Mouse (Mus musculus) midbrain, postnatal 0 days (tissue): ENCODE measurements at regions not wholly inside any gene's neighbourhood (a gene's known extent, or its start where the extent isn't known, plus 50 kb on each side); places are given as distances from the start of the nearest gene placed in this dataset.

ENCODE experiments used
- ATAC-seq: fragments of 200-750 bp; cut with Nextera tagmentation; 2 replicates; pipeline ENCODE4 v1.8.0; 2017; ENCODE audit warnings: moderate number of reproducible peaks, mild to moderate bottlenecking, moderate TSS enrichment, moderate library complexity; ENCODE audit not compliant: low FRiP score
- DNase-seq: peaks from one replicate; pipeline ENCODE4 v3.0.0-alpha.2; 2015; ENCODE audit warnings: low spot score
- H3K27ac ChIP-seq: fragments of 300-500 bp; sonication (generic); 2 replicates; pipeline ENCODE4 v1.5.1; 2014; ENCODE audit warnings: low read depth, mild to moderate bottlenecking, low read length, mixed read lengths
- H3K27me3 ChIP-seq: fragments of 300-500 bp; sonication (generic); 2 replicates; pipeline ENCODE4 v1.6.1; 2014; ENCODE audit warnings: low read length, control low read depth, mixed read lengths; ENCODE audit not compliant: insufficient read depth
- H3K36me3 ChIP-seq: fragments of 300-500 bp; sonication (generic); 2 replicates; pipeline ENCODE4 v1.6.1; 2014; ENCODE audit warnings: low read length, control low read depth, mixed read lengths; ENCODE audit not compliant: insufficient read depth
- H3K4me1 ChIP-seq: fragments of 300-500 bp; sonication (generic); 2 replicates; pipeline ENCODE4 v1.6.1; 2014; ENCODE audit warnings: mild to moderate bottlenecking, control low read depth, antibody characterized with exemption, low read length, mixed read lengths; ENCODE audit not compliant: insufficient read depth
- H3K4me2 ChIP-seq: fragments of 300-500 bp; sonication (generic); 2 replicates; pipeline ENCODE4 v1.6.1; 2014; ENCODE audit warnings: low read depth, mild to moderate bottlenecking, low read length, mixed read lengths; ENCODE audit not compliant: poor library complexity, severe bottlenecking
- H3K4me3 ChIP-seq: fragments of 300-500 bp; sonication (generic); 2 replicates; pipeline ENCODE4 v1.5.1; 2014; ENCODE audit warnings: low read depth, mild to moderate bottlenecking, low read length, moderate library complexity
- H3K9ac ChIP-seq: fragments of 300-500 bp; sonication (generic); replicated peaks from 2 replicates; pipeline ENCODE4 v1.6.1; 2014; ENCODE audit warnings: mild to moderate bottlenecking, low read length, moderate library complexity, mixed read lengths; ENCODE audit not compliant: poor library complexity, severe bottlenecking
- H3K9me3 ChIP-seq: fragments of 300-500 bp; sonication (generic); 2 replicates; pipeline ENCODE4 v1.6.1; 2016; ENCODE audit warnings: low read length, control low read depth
- CTCF ChIP-seq: IDR thresholded peaks from 2 replicates; pipeline ENCODE4 v1.5.1; 2016; ENCODE audit warnings: antibody characterized with exemption, mild to moderate bottlenecking
- WGBS: fragments of 180-500 bp; shearing (Covaris S2); extraction: QIAGEN DNeasy Blood & Tissue Kit; methylation state at CpG from one replicate; pipeline ENCODE4 v1.1.7; 2014; 5-methylcytosine and 5-hydroxymethylcytosine counted together

DNA sequence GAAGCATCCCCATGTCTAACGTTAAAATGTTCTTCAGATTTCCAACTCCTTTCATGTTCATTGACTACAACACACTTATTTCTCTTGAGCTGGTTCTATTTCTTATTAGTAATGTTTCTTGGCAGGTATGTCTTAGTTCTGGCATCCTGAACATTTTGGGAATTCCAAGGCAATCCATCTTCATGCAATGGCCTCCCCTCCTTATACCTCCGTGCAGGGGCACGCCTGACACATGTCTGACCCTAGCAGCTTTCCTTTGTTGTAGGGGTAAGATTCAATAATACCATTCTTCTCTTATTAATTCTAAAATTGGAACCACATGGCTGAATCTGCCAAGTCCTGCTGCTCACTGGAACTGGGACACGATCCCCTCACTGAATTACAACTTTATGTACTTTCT, 89.7 kb upstream of the Nrxn1 start:
- no peak overlapping the region for H3K4me2 ChIP-seq
- no peaks in the 10 kb centered on the region for H3K9me3 ChIP-seq
- ATAC-seq (no peak), DNase-seq (no peak)
- no peaks in the 10 kb centered on the region for H3K36me3 ChIP-seq
- no peak for TF ChIP-seq CTCF
- H3K4me1 ChIP-seq, result no peaks in the 10 kb centered on the region
- WGBS, result 94% methylated on average over 4 of the region's 4 CpGs
- H3K4me3 ChIP-seq, result no peak overlapping the region
- no peak overlapping the region for H3K9ac ChIP-seq
- no peak overlapping the region for H3K27ac ChIP-seq
- H3K27me3 ChIP-seq, result no peaks in the 10 kb centered on the region

DNA sequence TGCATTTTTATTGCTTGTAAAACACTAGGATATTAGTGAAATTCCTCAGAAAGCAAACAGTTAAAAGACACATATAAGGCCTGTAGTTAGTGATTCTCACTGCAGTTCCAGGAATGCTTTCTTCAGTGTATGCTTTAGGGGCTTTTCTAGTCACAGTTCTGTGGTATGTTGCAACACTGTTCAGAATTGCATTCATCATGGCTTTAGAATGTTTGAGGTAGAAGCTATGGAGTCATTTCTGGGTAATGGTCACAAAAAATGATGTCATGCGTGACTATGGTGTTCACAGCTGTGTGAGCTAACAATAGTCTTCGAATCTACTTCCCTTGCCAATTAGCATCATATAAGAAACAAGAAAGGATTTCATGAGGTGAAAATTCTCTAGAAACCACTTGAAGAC, 69.0 kb upstream of the Nrxn1 start:
- ATAC-seq (no peak), DNase-seq (no peak)
- no peaks in the 10 kb centered on the region for H3K4me1 ChIP-seq
- no peak for TF ChIP-seq CTCF
- no peak overlapping the region for H3K27ac ChIP-seq
- H3K36me3 ChIP-seq, result no peaks in the 10 kb centered on the region
- no peak overlapping the region for H3K4me3 ChIP-seq
- H3K27me3 ChIP-seq, result no peaks in the 10 kb centered on the region
- WGBS, result 51% methylated on average over 2 of the region's 2 CpGs
- no peak overlapping the region for H3K4me2 ChIP-seq
- no peak overlapping the region for H3K9ac ChIP-seq
- H3K9me3 ChIP-seq, result no peaks in the 10 kb centered on the region
